Mouse (Mus musculus) heart, postnatal 0 days (tissue): ENCODE measurements at regions not wholly inside any gene's neighbourhood (a gene's known extent, or its start where the extent isn't known, plus 50 kb on each side); places are given as distances from the start of the nearest gene placed in this dataset.

ENCODE experiments used
- ATAC-seq: fragments of 200-750 bp; cut with Nextera tagmentation; 2 replicates; pipeline ENCODE4 v1.8.0; 2017; ENCODE audit warnings: low read depth, moderate number of reproducible peaks, moderate library complexity; ENCODE audit not compliant: insufficient read depth
- DNase-seq: peaks from one replicate; pipeline ENCODE4 v3.0.0-alpha.2; 2016; ENCODE audit warnings: low spot score
- H3K27ac ChIP-seq: fragments of 300-500 bp; sonication (generic); 2 replicates; pipeline ENCODE4 v1.5.1; 2014; ENCODE audit warnings: low read depth, mild to moderate bottlenecking
- H3K27me3 ChIP-seq: fragments of 300-500 bp; sonication (generic); 2 replicates; pipeline ENCODE4 v1.6.1; 2014; ENCODE audit warnings: low read length, mixed read lengths; ENCODE audit not compliant: control insufficient read depth, insufficient read depth
- H3K36me3 ChIP-seq: fragments of 300-500 bp; sonication (generic); replicated peaks from 2 replicates; pipeline ENCODE4 v1.6.1; 2014; ENCODE audit warnings: low read length, mixed read lengths; ENCODE audit not compliant: control insufficient read depth, insufficient read depth
- H3K4me1 ChIP-seq: fragments of 300-500 bp; sonication (generic); 2 replicates; pipeline ENCODE4 v1.6.1; 2014; ENCODE audit warnings: antibody characterized with exemption; ENCODE audit not compliant: control insufficient read depth, insufficient read depth
- H3K4me2 ChIP-seq: fragments of 300-500 bp; sonication (generic); 2 replicates; pipeline ENCODE4 v1.6.1; 2014; ENCODE audit warnings: low read depth, mild to moderate bottlenecking, low read length, moderate library complexity
- H3K4me3 ChIP-seq: fragments of 300-500 bp; sonication (generic); 2 replicates; pipeline ENCODE4 v1.5.1; 2014; ENCODE audit warnings: low read depth, low read length
- H3K9ac ChIP-seq: fragments of 300-500 bp; sonication (generic); replicated peaks from 2 replicates; pipeline ENCODE4 v1.6.1; 2014; ENCODE audit warnings: low read depth, low read length, mixed read lengths
- H3K9me3 ChIP-seq: fragments of 300-500 bp; sonication (generic); replicated peaks from 2 replicates; pipeline ENCODE4 v1.6.1; 2016; ENCODE audit warnings: low read length; ENCODE audit not compliant: control insufficient read depth
- CTCF ChIP-seq: IDR thresholded peaks from 2 replicates; pipeline ENCODE4 v1.5.1; 2016; ENCODE audit warnings: antibody characterized with exemption, control low read depth, low read depth
- EP300 ChIP-seq: IDR thresholded peaks from 2 replicates; pipeline ENCODE4 v1.6.1; 2016; ENCODE audit warnings: antibody characterized with exemption, low read depth
- WGBS: fragments of 180-500 bp; shearing (Covaris S2); extraction: QIAGEN DNeasy Blood & Tissue Kit; methylation state at CpG from one replicate; pipeline ENCODE4 v1.1.7; 2014; 5-methylcytosine and 5-hydroxymethylcytosine counted together

DNA sequence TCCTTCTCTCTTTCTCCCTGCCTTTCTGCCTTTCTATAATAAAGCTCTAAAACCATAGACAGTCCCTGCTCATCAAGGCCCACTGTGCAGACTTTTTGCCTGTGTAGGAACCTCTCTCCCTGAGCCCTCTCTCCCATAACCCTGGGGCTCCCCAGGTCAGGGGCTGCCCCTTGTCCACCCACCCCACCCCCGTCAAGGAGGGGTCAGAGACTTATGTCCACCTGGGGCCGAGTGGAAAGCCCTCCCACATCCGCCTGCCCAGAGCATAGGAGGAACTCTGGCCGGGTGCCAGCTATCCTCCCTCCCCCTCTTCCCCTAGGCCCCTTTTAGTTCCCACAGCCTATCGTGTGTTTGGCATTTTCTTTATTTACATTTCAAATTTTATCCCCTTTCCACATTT, 81.8 kb upstream of the Cxcl13 start:
- Histone ChIP-seq H3K9ac (no peak overlapping the region), H3K4me2 (no peak overlapping the region), H3K4me3 (no peak overlapping the region), H3K27ac (no peak overlapping the region), H3K9me3 (no peaks in the 10 kb centered on the region), H3K4me1 (no peaks in the 10 kb centered on the region), H3K36me3 (no peaks in the 10 kb centered on the region), H3K27me3 (no peaks in the 10 kb centered on the region)
- 46% methylated on average over 5 of the region's 5 CpGs for WGBS
- DNase-seq (no peak), ATAC-seq (no peak)
- TF ChIP-seq CTCF: no peak
- no peak for TF ChIP-seq EP300

DNA sequence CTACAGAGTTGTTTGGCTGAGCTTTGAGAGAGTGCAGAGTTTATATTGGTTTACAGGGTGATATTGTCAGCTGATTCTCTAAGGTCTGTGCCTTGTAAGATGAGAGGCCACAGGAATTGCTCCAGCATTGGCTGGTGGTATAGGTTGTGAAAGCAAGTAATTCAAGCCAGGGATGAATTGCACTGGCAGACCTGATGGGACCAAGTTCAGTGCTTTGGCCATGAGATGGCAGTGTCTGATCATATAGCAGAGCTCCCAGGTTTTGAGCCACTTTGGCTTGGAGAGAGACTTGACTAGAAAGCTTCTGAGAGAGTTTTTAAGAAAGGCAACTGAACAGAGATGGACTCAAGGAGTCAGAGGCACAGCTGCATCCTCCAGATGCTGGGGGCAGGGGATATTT, 75.8 kb upstream of the Cxcl13 start:
- ATAC-seq: no peak
- peak; percentile 37 for DNase-seq
- H3K9ac ChIP-seq: no peak overlapping the region
- H3K36me3 ChIP-seq: no peaks in the 10 kb centered on the region
- H3K9me3 ChIP-seq: no peaks in the 10 kb centered on the region
- no peaks in the 10 kb centered on the region for H3K27me3 ChIP-seq
- no peak for TF ChIP-seq EP300
- TF ChIP-seq CTCF: peak; percentile 75
- no peak overlapping the region for H3K4me2 ChIP-seq
- no peak overlapping the region for H3K4me3 ChIP-seq
- no peak overlapping the region for H3K27ac ChIP-seq
- no peaks in the 10 kb centered on the region for H3K4me1 ChIP-seq
